Mouse (Mus musculus): Measurements from ENCODE around the gene Akr1c14. TPM values are rescaled to one million over a fixed set of nuclear protein-coding genes. Genes with fewer than 3 reads are reported as not detected.
"Not testable (repeated sequence)": the region's sequence is repeated elsewhere in the genome, so short reads cannot be mapped to it uniquely, and the experiment has no call there.

Akr1c14 gene
- total RNA-seq, 2 experiments from 2014 or later = 0.88 to 1.1 TPM

DNA sequence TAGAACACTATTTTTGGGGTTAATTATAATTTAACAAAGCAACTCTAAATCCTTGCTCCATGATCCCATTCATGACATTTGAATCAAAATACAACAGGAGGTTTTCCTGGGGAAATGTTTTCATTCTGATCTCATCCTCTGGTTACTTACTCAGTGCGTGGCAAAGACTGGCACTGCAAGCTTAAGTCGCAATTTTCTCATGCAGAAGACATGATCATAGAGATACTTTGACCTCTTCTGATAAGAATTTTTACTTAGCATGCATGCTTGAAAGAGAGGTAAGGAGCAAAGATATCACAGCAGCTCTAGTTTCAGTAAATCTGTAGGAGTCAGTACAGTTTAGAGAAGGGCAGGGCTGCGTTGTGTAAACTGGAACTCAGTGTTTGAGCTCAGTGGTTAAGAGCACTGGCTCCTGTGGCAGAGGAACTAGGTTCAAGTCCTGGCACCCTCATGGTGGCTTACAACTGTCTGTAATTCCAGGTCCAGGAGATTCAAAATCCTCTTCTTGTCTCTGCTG lies 11.5 kb downstream of the Akr1c14 start:
- H3K4me3 ChIP-seq = peak overlapping the region; percentile 11; the same call in 1 of the 2 replicates
- 0 out of 2 replicates have a peak overlapping the region, but pooled peaks have one; percentile 7 for H3K27ac ChIP-seq
- DNase-seq (ENCODE audit: low spot score in 2 of 2) = no peak
- TF ChIP-seq CTCF (conservative IDR thresholded peaks at IDR 0.05) = no peak

GRCm38 (mm10) chr13:4076517-4077435 lies 28.0 kb downstream of the Akr1c14 start:
- Histone ChIP-seq H3K4me3 (no peak overlapping the region), H3K27ac (no peak overlapping the region)
- no peak for TF ChIP-seq CTCF (conservative IDR thresholded peaks at IDR 0.05)
- no peak for DNase-seq (ENCODE audit: low spot score in 2 of 2)

- H3K27ac ChIP-seq = no peak overlapping the region
- TF ChIP-seq CTCF (conservative IDR thresholded peaks at IDR 0.05) = no peak
- no peak overlapping the region for H3K4me3 ChIP-seq
- DNase-seq (ENCODE audit: low spot score in 2 of 2) = no peak
Observed at GRCm38 (mm10) chr13:4079876-4080275, 31.1 kb downstream of the Akr1c14 start.

DNA sequence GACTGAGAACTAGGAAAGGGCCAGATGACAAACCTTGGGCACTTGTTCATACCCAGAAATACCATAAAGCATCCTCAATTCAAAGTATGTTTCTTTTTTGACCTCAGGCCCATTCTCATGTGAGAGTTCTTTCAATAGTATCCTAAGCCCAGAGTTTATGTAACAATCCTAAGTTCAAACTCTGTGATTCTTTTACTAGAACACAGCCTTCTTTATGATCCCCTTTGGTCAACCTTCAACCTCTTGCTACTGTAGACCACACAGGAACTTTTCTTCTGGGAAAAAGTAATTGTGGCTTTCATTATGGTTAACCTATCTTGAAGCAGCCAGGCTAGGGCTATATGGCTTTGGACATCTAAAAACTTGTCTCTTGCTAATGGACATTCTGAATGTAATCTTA lies 52.9 kb downstream of the Akr1c14 start:
- H3K27ac ChIP-seq = no peak overlapping the region
- no peak overlapping the region for H3K4me3 ChIP-seq
- no peak for DNase-seq (ENCODE audit: low spot score in 2 of 2)
- no peak for TF ChIP-seq CTCF (conservative IDR thresholded peaks at IDR 0.05)

DNA sequence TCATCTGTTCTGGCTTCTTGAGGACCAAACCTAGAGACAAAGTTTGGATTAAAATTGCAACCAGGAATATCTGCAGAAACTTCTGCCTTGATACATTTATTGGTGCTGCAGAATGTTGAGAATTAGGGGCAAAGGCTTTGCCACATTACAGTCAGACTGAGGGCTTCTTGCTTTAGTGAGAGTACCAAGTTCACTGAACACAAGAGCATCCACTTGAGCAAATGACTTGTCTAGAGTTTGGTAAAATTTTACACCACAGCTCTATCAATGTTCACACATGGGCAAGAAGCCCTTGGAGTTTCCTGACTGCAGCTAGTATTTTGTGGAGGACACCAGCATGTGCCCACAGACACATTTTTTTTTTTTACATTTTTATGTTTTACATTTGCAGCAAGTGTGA lies 53.9 kb downstream of the Akr1c14 start:
- TF ChIP-seq CTCF (conservative IDR thresholded peaks at IDR 0.05) = no peak
- DNase-seq (ENCODE audit: low spot score in 2 of 2) = no peak
- no peak overlapping the region for H3K4me3 ChIP-seq
- no peak overlapping the region for H3K27ac ChIP-seq

DNA sequence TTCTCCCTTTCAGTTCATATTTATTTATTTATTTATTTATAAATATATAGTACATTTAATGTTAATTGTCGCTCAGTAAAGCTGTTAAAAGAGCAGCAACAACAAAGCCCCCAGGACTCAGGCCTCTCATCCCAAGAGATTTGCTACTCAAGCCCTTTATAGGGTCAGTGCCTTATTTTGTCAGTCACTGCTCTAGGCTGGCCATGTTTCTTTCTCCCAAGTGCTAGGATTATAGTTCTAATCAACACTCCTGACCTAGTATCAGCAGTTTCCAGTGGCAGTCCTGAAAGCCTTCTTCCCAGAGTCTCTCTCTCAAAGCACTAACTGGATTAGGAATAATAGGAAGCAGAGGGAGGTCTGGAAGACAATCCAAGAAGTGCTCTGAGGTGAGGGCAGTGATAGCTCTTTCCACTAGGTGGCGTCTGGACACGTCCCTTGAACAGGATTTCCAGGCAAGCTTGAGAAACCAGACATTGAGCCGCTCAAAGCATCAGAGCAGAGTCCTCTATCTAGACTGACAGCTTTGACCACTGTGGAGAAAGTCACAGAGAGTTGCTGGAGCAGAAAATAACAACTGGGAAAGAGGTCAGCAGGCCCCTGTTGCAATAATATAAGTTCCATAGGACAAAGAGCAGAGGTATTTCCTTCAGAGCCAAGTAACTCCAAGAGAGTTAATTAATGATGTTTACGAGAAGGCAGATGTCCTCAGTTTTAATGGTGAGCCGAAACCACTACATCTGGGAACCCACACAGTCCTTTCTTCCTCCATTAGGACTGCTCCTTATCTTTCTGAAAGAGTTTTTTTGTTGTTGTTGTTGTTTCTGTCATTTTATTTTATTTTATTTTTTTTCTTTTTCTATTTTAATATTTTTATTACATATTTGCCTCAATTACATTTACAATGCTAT lies 61.7 kb downstream of the Akr1c14 start:
- Histone ChIP-seq H3K27ac (no peak overlapping the region), H3K4me3 (no peak overlapping the region)
- DNase-seq (ENCODE audit: low spot score in 2 of 2) = peak; percentile 36 to 60
- TF ChIP-seq CTCF (conservative IDR thresholded peaks at IDR 0.05) = peak; percentile 86

DNA sequence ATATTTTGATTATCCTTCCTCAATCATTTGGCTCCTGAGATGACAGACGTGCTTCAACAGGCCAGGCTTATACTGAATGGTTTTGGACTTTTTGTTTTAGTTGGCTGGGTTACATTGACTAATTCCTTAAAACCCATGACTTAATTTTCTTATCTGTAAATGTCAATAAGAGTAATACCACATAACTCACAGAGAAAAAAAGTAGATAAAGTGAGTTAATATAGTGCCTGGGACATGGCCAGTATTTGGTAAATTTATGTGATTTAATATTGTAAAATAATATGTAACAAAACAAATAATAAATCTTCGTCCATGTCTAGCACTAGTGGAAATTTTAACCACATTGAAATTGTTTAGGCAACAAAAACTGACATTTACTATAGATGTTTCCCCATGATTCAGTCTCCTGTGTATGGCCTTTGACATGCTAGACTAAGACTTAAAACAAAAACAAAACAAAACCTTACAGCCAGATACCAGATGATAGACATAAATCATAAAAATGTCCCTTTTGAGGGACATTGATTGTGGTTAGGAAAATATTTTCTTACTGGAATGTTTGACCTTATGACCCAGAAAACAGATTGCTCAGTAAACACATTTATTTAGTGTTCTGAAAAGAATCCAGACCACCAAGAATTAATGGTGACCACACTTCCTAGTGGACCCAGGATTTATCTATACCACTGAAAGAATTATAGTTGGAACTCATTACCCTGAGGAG lies 70.5 kb downstream of the Akr1c14 start:
- Histone ChIP-seq H3K27ac (no peak overlapping the region), H3K4me3 (no peak overlapping the region)
- DNase-seq (ENCODE audit: low spot score in 2 of 2) = no peak
- TF ChIP-seq CTCF (conservative IDR thresholded peaks at IDR 0.05) = no peak

DNA sequence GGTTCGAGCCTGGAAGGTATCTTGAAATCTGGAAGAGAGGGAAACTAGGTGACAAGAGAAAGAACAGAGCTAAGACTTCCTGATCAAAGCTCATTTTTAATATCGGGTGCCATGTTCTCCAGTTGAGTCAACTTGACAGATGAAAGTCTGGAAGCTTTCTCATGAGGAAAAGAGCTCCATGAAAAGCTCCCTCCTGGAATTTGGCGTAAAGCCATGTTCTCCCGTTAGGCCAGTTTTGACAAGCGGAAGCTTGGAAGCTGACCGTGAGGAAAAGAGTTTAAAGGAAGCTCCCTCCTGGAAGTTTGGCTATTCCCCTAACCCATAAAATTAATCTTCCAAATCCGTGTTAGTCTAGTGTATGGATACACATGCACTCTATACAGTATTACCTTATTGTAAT lies 74.3 kb downstream of the Akr1c14 start:
- no peak for DNase-seq (ENCODE audit: low spot score in 2 of 2)
- TF ChIP-seq CTCF (conservative IDR thresholded peaks at IDR 0.05) = no peak
- H3K27ac ChIP-seq = no peak overlapping the region
- H3K4me3 ChIP-seq = no peak overlapping the region

GRCm38 (mm10) chr13:4124471-4124870 lies 75.7 kb downstream of the Akr1c14 start:
- not testable (repeated sequence) for H3K27ac ChIP-seq; H3K4me3 ChIP-seq; DNase-seq (ENCODE audit: low spot score in 2 of 2)

DNA sequence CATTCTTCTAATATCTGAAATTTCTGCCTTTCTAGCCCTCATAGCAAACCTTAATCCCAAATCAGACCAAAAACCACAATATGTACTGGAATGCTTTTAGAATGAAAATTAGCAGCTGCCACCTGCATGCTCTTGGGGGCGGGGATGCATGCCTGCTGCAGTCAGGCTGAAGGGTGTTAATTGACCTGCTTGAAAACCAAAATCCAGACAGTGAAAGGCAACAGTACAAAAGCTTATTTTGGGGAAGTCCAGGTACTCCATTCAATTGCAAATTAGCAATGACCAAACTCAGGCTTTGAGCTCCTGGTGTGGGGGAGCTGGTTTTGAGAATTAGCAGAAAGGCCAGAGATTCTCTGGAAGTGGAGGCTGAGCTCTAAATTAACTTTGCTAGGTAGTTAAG lies 77.0 kb downstream of the Akr1c14 start:
- not testable (repeated sequence) for H3K27ac ChIP-seq; DNase-seq (ENCODE audit: low spot score in 2 of 2); H3K4me3 ChIP-seq

- peak in 1 of 2 experiments; percentile 20 for DNase-seq (ENCODE audit: low spot score in 2 of 2)
- peak; percentile 84 for TF ChIP-seq CTCF (conservative IDR thresholded peaks at IDR 0.05)
- H3K4me3 ChIP-seq = no peak overlapping the region
- no peak overlapping the region for H3K27ac ChIP-seq
Observed at GRCm38 (mm10) chr13:4129100-4129499, 80.3 kb downstream of the Akr1c14 start.

- no peak overlapping the region for H3K4me3 ChIP-seq
- TF ChIP-seq CTCF (conservative IDR thresholded peaks at IDR 0.05) = no peak
- no peak overlapping the region for H3K27ac ChIP-seq
- no peak for DNase-seq (ENCODE audit: low spot score in 2 of 2)
Observed at GRCm38 (mm10) chr13:4131317-4131716, 82.5 kb downstream of the Akr1c14 start.

Measured in layer of hippocampus, adult 2 months (tissue).